Mouse (Mus musculus) G1E (cell line): Measurements from ENCODE around the gene Myrf.

Experiments
- CTCF ChIP-seq: IDR thresholded peaks from 2 replicates; pipeline ENCODE4 v1.5.1; 2012; ENCODE audit warnings: low read depth, low read length, inconsistent platforms, mixed read lengths
- GATA1 ChIP-seq: IDR thresholded peaks from 2 replicates; pipeline ENCODE4 v1.6.1; 2012; ENCODE audit warnings: borderline replicate concordance, low read length, inconsistent platforms, mixed read lengths
- POLR2AphosphoS5 ChIP-seq: IDR thresholded peaks from 2 replicates; pipeline ENCODE4 v1.6.1; 2012; ENCODE audit warnings: low read depth, low read length, inconsistent platforms; ENCODE audit not compliant: insufficient replicate concordance

DNA sequence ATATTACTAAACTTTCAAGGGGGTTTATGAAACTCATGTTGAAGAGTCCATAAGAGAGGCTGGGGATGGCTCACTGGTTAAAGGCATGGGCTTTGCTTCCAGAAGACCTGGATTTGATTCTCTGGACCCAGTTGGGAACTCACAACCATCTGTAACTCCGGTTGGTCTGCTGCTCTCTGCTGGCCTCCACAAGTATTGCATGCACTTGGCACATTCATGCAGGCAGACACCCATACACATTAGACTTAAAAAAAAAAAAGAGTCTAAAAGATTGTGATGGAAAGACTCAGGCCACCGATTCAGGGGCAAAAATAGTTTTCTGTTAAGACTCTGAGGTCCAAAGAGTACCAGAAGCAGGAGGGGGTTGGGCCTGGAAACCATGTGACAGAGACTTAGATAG, 49.8 kb downstream of the Myrf start:
- TF ChIP-seq POLR2AphosphoS5 (no peak), CTCF (peak; percentile 66), GATA1 (no peak)
